Mouse (Mus musculus): Measurements from ENCODE around the gene Susd2.

The Susd2 gene

DNA sequence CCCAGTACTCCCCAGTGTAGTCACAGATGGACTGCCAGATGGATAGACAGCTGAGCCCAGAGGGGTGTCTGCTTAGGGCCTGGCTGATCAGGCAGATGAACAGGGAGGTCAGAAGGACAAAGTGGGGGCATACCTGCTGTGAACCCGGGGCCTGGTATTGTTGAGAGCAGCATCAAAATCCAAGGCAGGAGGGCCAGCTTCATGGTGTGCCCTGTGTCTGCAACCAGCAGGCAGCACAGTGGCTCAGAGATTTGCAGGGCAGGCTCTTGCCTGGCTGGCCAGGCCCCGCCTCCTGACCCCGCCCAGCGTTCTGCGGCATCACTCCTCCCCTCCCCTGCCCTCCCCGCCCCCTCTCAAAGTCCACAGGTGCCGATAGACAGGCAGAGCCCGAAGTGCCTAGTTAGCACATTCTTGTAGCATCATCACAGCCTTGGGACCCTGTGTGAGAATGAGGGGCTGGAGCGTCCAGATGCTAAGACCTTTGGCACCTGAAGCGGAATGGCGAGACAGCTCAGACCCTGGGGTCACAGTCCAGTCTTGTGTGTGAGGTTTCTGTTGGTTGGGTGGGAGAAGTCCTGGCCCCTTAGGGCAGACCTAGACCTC lies at the start of gene Susd2:
Gene Susd2, minus strand, starts transcription at position 268 of the 603 bp plus-strand sequence.
- no peak for DNase-seq (ENCODE audit: low read depth, low spot score)

DNA sequence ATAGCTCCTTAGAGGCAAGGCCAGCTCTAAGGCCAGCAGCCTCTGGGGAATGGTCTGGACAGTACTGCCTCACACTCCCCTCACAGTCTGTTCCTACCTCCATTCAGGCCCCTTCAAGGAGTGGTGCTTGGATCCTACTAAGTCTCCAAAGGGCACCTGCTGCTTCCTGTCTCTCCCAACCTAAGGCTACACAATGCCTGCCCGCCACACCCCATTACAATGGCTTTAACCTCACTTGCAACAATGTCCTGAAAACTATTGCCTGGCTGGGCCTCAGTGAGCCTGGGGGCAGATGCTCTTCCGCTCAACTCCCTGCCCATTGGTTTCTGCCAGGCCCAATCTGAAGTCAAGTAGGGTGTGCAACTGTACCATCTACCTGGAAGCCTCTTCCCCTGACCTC lies 44.8 kb upstream of the Susd2 start:
- DNase-seq (ENCODE audit: low read depth, low spot score), result no peak

DNA sequence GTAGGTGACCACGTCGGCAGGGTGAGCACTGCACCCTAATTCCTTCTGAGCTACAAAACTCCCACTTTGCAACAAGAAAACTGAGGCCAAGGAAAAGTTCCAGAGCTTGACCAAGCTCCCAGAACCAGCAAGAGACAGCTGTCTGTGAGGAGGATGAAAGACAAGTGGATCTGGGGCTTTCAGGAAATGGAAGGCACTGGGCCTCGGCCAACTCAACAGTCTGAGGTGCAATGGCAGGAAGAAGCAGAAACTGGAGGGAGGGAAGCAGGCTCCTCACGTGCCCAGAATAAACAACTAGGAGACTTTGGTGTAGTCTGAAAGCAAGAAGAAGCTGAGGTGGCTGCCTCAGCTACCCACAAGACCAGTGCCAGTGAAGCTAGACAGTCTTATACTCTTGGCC lies 42.9 kb upstream of the Susd2 start:
- DNase-seq (ENCODE audit: low read depth, low spot score), result no peak

DNA sequence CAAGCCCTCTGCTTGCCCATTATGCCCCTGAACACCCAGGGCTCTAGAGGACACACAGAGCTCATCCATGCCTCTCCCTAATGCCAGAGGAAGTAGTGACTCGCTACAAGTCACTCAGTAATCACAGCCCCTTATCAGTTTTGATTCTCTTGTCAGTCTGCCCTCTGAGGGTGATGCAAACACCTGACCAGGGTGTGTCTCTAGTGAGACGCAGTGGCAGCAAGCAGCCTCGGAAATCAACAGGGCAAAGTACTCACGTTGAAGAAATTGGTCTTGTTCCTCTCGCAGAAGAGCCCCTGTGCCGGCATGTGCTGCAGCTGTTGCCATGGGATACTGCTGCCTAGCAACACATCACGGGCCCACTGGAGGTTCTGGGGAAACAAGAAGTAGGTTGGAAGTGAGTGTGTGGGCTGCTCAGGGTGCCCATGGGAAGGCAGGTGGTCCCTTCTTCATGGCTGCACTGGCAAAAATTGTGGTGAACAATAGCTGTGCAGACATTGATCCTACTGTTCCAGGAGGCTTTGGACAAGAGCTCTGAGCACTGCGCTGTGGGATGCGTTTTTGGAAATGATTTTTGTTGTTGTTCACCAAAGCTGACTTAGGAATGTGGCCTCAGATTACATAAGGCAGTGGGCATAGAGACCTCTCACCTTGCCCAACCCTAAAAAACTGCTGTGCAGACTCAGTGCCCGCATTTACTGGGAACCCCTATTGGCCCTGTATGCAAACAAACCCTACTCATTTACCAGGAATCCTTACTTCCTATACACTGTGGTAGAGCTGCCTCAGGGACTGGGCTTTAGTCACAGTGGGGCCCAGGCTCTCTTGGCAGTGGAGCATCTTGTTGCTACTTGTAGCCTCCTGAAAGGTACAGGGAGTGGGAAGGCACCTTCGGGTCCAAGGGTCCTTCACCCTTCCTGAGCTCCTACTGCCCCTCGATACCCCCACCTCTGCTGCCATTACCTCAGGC lies 40.5 kb upstream of the Susd2 start:
- no peak for DNase-seq (ENCODE audit: low read depth, low spot score)

DNA sequence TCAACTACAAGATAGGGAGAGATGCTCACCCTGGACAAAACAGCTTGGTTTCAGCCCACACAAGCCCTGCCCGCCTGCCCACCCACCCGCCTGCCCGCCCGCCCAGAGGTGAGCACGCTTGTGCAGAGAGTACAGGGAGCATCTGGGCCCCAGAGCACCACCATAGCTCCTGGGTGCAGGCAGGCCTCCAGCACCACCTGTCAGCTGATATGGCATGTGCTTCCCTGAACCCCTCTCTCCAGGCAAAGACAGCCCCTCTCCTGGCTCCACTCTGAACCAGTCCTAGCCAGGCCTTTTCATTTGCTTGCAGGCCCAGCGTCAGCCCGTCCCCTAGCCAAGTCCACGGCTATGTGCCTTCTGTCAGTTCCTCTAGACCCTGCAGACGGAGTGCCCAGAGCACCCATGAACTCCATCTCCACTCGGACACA lies 36.8 kb upstream of the Susd2 start:
- DNase-seq (ENCODE audit: low read depth, low spot score), result no peak

DNA sequence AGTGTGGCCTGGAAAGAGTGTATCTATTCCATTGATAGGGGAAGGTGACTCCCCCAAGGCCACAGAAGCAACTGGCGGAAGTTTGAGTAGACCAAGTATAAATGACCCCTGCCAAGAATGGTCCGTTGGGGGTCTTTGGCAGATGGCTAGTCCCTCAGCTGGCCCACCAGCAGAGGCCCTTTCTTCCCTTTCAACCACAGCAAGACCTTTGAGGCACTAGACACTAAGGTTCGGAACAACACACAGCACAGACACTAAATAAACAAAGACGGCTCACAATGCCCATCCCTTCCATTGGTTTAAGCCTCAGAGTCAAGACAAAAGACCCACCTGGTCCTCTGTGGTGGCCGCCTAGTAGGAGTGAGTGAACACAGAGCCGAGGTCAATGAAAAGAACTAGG lies 35.4 kb upstream of the Susd2 start:
- DNase-seq (ENCODE audit: low read depth, low spot score), result no peak

DNA sequence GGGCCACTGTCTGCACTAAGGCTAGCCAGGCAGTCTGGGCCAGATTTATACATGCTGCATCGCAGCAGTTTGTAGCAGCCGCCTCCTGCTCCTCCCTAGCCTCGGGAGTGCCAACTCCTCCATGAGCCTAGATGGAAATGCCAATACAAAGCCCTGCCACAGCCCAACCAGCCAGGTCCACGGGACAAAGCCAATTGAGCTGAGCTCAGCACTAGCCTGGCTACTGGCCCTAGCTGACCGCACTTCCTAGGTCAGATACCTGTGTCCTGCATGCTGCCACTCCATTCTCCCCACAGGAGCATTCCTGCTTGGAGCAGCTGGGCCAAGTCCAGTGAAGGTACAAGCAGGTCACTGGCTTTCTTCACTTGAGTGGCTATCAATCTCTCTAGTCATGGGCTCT lies 34.2 kb upstream of the Susd2 start:
- no peak for DNase-seq (ENCODE audit: low read depth, low spot score)

DNA sequence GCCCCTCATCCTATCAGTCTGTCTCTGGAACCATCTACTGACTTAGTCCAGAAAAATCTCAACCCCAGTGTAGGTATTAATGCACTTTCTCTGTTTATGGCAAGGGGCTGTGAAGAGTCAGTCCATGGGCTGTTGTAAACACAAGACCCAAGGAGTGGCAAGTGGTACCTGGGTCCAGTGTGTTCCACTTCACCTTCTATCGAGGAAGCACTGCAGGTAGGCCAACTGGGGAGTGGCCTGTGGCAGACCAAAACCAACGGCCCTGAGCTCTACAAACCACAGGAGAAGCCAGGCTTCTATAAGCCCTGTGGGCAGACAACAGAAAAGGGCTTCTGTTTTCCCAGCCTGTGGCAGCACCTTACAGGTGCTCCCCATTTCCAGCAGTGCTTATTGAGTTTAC lies 33.8 kb upstream of the Susd2 start:
- DNase-seq (ENCODE audit: low read depth, low spot score), result no peak

DNA sequence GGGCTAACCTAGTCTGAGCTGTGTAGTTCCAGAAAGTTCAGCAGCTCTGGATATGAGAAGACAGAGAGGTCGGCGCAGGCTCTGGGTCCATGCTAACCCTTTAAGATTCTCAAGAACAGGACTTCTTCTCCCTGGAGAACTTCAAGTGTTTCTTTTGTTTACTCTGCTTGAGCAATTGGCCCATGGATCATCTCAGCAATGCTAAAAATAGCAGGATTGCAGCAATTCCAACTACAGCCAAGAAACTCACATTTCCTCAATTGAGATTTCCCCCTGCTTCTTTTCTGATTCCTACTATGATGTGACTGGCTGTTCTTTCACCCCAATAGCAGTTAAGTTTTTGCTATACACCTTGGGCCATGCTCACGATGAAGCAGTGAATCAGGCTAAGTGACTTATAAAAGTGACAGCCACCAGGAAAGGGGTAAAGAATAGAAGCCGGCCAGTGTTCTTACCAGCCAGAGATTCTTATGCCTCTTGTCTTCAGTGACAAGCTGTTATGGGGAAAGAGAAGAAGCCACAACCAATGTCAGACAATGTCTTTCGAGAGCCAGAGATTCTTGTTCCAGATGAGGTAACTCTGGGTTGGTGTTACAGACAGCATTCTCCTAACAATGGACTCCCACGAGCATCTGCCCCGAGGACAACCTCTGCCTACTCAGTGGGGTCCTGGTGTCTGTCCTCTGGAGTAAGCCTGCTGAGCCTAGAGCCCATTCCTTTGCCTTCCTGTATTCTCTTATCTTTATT lies 33.2 kb upstream of the Susd2 start:
- DNase-seq (ENCODE audit: low read depth, low spot score), result peak; percentile 65

DNA sequence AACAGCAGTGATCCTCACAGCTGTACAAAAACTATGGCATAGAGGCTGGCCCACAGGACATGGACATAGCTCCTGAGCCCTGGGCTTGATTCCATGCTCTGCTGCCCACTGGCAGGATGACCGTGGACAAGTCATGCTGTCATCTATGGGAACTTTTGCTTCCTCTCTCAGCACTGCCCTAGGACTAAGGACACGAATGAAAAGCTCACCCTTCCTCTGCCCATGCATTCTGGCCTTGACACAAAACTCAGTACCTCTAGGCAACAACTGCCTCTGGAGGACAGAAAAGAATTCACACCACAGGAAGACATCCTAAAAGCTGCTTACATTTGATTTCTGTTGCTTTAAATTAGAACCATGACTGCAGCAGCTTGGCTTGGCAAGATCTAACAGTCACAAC lies 32.5 kb upstream of the Susd2 start:
- no peak for DNase-seq (ENCODE audit: low read depth, low spot score)

DNA sequence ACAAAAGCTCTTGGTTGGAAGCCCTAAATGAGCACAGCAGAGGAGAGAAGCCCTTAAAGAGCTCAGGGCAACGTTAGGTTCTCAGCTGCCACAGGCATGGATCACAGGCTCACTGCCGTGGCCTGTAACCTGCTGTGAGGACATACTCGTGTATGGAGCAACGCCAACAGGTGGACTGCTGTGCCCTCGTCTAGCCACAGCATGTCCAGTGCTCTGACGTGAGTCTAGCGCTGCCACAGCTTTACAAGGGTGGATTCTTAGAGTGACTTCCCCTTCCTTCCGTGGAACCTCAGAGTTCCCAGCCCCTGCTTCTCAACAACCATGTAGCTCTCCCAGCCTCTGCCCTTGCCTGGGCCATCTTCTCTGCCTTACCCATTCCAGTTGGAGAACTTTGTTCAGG lies 31.8 kb upstream of the Susd2 start:
- DNase-seq (ENCODE audit: low read depth, low spot score), result no peak

DNA sequence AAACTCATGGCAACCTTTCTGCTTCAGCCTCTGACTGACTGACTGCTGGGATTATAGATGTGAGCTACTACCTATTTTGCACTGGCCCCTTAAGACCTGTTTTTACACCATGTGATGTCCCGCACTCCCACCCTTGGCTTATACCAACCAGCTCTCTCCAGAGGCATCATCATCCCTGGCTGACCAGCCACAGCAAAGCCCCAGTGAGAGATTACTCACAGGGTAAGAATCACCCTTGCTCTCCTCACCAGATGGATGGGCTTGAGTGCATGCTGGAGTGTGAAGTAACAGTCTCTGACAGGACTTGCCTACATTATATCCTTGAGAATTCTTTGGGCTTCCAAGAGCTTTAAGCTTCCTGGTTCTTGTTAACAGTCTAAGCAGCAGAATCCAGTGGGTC lies 26.1 kb upstream of the Susd2 start:
- DNase-seq (ENCODE audit: low read depth, low spot score), result no peak

DNA sequence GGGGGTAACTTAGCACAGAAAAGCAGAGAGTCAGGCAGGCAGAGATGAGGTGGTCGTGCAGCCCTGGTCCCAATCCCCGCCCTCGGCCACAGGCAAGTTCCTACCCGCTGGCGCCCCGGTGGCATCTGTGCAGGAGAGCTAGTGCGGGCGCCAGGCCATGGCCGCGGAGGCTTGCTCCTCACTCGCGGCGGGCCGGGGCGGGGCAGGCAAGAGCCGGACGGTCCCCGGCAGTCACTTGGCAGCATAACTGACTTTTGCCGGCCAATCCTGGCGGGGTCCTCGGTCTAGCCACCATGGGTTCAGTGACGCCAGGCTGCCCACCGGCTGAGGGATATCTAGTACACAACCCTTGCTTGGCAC lies 24.1 kb upstream of the Susd2 start:
- DNase-seq (ENCODE audit: low read depth, low spot score), result no peak

DNA sequence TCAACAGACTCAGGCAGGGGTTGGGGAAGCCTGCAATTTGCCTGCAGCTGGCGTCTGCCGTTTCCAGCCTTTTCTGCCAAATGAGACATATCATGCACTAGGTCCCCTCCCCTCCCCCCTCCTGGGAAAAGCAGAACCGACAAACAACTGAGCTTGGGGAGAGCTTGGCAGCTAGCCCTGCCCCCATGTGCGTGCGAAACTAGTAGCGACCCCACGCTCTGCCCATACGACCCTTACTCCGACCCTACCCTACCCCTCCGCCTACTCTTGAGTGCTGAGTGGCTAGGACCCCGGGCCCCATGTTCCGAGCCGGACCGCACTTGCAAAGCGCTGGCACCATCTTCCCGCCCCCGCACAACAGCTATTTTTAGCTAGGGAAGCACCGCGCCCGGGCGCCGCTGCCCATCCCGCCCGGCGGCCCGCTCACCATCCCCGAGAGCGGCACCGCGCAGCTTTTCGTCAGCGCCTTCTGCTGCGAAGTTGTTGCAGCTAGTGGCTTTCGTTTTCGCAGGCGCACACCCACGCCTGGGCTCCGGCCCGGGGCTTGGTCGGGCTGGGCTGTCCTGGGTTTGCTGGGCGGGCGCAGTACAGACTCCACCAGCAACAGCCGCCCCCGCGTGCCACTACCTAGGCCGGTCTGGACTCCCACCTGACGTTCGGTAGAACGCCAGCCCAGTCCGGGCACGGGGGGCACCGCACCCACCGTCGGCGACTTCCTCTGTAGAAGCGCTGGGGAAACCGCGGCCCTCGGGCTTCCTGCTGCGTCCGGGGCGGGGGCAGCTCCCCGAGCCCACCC lies 23.5 kb upstream of the Susd2 start:
- DNase-seq (ENCODE audit: low read depth, low spot score), result peak; percentile 50

DNA sequence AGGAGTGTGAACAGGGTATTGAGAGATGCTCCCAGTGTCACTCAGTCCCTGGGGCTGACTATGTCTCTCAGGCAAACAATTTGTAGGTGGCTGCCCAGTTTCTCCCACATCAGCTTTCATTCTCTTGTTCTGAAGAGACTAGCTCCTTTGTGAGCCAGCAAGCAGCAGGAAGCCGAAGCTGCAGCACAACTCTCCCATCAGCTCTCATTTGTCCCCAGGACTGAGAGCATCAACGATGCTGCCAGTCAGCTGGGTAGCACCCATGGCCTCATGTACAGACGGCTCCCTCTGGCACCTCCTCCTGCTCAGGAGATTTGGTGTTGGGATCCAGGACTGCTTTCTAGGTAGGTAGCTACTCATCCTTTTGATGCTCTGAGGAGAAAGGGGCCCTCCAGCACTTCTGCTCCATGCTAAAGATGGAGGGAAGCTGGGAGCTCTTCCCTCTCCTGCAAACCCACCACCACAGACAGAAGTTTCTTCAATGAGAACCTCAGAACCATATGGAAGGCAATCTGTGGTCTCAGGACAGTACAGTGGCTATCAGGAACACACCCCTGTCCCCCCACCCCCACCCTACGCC lies 22.7 kb upstream of the Susd2 start:
- DNase-seq (ENCODE audit: low read depth, low spot score), result no peak

DNA sequence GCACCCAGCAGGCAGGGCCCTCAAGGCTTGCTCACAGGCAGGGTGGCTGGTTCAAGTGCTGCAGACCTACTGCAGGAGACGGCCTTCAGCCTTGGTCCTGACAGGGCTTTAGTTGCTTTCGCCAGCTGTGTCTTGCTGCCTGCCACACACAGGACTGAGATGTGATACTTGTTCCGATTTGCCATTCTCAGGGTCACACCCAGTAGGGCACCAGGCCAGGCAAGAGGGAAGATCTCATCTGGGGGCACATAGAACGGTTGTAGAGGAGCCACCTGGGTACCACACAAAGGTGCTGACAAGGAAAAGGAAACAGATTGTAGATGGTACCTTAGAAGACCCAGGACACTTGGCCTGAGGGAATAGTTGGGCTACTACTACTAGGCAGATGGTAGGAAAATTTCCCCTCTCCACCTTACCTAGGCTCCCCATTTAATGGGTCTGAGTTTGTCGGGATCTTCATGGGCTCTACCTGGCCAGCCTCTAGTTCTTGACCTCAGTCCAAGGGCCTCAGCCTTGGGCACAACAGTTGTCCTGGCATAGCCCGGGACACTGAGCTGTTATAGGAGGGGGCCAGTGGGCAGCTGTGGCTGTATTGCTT lies 21.0 kb upstream of the Susd2 start:
- no peak for DNase-seq (ENCODE audit: low read depth, low spot score)

DNA sequence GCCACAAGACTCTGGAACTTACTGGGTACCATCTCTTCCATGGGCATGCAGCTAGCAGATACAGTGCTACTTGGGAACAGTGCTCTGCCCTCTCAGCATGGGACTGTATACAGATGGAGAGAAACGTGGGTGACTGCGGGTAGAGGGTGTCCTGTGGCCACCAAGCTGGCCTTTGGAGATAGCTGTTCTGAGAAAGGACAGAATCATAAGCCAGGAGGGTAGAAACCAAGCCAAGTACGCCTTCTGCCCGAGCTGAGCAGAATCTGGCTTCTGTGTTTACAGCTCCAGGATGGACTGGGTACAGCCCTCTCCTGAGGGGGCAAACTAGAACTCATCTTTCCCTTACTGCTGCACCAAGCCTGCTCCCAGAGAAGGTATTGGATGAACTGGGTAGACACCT lies 18.8 kb upstream of the Susd2 start:
- DNase-seq (ENCODE audit: low read depth, low spot score), result no peak

DNA sequence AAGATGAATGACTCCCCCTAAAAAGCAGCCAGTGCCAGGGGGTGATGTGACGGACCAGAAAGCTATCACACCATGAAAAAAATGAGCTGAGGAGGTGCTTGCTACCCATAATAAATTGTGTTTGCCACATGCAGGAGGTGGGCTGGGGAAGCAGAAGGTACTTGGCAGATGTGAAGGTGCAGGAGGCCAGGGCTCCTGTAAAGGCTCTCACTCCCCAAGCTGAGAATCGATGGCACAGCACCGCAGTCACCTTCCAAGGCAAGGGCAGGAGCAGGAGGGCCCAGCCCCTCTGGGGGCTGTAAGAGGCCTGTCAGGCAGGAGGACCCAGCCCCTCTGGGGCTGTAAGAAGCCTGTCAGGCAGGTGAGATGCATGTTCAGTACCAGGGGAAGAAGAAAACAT lies 18.1 kb upstream of the Susd2 start:
- DNase-seq (ENCODE audit: low read depth, low spot score), result no peak

DNA sequence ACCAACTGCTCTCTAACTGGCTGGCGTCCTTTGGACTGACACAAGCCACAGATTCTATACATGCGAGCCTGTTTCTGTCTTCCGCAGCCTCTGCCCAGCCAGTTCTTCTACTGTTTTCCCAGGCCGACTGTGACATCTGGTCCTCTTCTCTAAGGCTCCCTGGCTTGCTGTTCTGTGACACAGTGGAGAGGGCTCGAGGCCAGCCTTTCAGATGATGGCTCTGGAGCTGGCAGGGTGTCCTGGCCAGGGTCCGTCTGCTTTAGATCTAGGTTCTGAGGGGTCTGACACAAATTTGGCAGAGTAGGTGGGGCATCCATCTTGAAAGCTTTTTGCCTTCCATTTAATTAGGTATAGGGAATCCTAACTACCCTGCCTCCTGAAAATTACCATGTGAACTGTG lies 17.6 kb upstream of the Susd2 start:
- no peak for DNase-seq (ENCODE audit: low read depth, low spot score)

DNA sequence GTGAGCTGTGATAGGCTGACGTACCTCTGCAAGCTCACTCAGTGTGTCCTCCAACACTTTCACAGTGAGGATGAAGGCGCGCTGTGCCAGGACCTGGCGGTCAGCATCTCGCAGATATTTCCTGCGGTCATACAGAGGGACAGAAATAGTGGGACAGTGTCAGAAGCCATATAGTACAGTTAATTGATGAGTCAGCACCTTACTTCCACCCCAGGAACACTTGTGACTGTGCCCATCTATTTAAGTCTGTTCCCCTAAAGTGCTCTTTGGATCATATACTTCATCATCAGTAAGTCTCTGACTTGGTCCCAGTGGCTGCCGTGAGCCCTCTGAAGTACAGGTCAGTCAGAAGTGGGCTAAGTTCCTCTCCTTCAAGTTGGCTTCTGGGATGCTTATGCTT lies 14.0 kb upstream of the Susd2 start:
- no peak for DNase-seq (ENCODE audit: low read depth, low spot score)

DNA sequence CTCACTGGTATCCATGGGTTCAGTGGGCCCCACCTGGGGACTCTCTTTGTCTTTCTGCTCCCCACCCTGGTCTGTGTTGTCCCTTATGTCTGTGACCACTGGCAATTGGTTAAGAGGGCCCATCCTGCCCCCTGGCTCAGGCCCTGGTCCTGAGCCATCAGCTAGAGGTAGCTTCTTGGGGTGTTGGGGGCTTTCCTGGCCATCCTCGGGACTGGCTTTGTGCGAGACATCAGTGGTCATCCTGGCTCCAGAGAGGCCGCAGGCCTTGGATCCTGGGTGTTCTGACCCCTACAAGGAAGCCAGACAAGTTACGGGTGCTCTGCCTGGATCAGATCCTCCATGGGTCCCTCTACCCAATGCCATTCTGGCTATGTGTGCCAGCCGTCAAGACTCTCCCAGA lies 13.4 kb upstream of the Susd2 start:
- no peak for DNase-seq (ENCODE audit: low read depth, low spot score)
